Mouse (Mus musculus): ENCODE results near the gene Pak2. TPM values are rescaled to one million over a fixed set of nuclear protein-coding genes. Genes with fewer than 3 reads are reported as not detected.

The Pak2 gene
- polyA plus RNA-seq, 1 experiment: 81.0 TPM

DNA sequence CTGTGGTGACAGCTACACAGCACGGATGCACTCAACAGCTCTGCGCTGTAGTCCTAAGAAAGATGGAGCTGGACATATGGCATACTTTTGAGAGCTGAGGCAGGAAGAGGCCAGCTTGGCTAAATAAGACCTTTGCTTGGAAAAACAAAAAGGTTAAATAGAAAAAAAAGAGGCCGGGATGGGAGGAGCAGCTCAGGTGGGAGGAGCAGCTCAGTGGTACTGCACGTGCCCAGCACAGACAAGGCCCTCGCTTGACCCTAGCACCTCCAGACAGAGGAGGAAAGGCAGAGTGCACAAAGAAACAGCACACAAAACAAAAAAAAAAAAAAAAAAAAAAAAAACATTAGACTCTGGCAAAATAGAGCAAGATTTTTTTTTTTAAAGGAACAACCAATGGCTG lies 82.8 kb downstream of the Pak2 start:
- Histone ChIP-seq H3K4me3 (ENCODE audit: low read depth, low read length) (no peak overlapping the region), H3K27me3 (ENCODE audit: control insufficient read depth, insufficient read depth, low read length, poor library complexity, severe bottlenecking) (no peaks in the 10 kb centered on the region), H3K27ac (ENCODE audit: insufficient read depth, low read length) (no peak overlapping the region), H3K36me3 (ENCODE audit: control insufficient read depth, insufficient read depth, low read length, poor library complexity, severe bottlenecking) (no peaks in the 10 kb centered on the region; the same call in 1 of the 2 replicates), H3K4me1 (ENCODE audit: control insufficient read depth, insufficient read depth, low read length) (no peaks in the 10 kb centered on the region), H3K9ac (ENCODE audit: low read depth, poor library complexity, severe bottlenecking) (no peak overlapping the region), H3K9me3 (replicated peaks; ENCODE audit: control insufficient read depth, insufficient read depth, low read length, poor library complexity, severe bottlenecking) (no peaks in the 10 kb centered on the region)
- TF ChIP-seq EP300 (IDR thresholded peaks at IDR 0.05; ENCODE audit: insufficient read depth, low read depth, low read length): no peak
- no peak for TF ChIP-seq CTCF (IDR thresholded peaks at IDR 0.05; ENCODE audit: low read depth, low read length)
- TF ChIP-seq POLR2A (IDR thresholded peaks at IDR 0.05; ENCODE audit: insufficient read depth, low read length): no peak

GRCm38 (mm10) chr16:31993946-31994345 lies 85.2 kb downstream of the Pak2 start:
- Histone ChIP-seq H3K27ac (ENCODE audit: insufficient read depth, low read length) (no peak overlapping the region), H3K4me3 (ENCODE audit: low read depth, low read length) (no peak overlapping the region), H3K4me1 (ENCODE audit: control insufficient read depth, insufficient read depth, low read length) (no peaks in the 10 kb centered on the region), H3K9me3 (replicated peaks; ENCODE audit: control insufficient read depth, insufficient read depth, low read length, poor library complexity, severe bottlenecking) (no peaks in the 10 kb centered on the region), H3K9ac (ENCODE audit: low read depth, poor library complexity, severe bottlenecking) (no peak overlapping the region), H3K36me3 (ENCODE audit: control insufficient read depth, insufficient read depth, low read length, poor library complexity, severe bottlenecking) (peaks cover 10% of the 10 kb centered on the region), H3K27me3 (ENCODE audit: control insufficient read depth, insufficient read depth, low read length, poor library complexity, severe bottlenecking) (no peaks in the 10 kb centered on the region)
- TF ChIP-seq POLR2A (IDR thresholded peaks at IDR 0.05; ENCODE audit: insufficient read depth, low read length): no peak
- no peak for TF ChIP-seq CTCF (IDR thresholded peaks at IDR 0.05; ENCODE audit: low read depth, low read length)

DNA sequence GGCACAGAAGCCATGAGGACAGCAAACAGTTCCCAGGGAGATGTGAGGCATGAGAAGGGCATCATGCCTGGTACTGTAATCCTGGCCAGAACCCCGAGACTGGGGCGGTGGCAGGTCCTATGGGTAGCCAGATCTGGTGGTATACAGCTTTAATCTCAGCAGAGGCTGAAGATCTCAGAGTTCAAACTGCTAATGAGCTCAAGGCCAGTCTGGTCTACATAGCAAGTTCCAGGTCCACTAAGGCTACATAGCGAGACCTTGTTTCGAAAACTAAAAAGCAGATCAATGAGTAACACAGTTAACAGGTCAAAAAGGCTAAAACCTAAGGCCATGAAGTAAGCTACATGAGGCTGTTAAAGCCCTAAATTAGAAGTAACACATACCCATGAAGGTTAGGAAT lies 85.9 kb downstream of the Pak2 start:
- peaks cover 10% of the 10 kb centered on the region for H3K36me3 ChIP-seq (ENCODE audit: control insufficient read depth, insufficient read depth, low read length, poor library complexity, severe bottlenecking)
- H3K27me3 ChIP-seq (ENCODE audit: control insufficient read depth, insufficient read depth, low read length, poor library complexity, severe bottlenecking): no peaks in the 10 kb centered on the region
- no peak for TF ChIP-seq EP300 (IDR thresholded peaks at IDR 0.05; ENCODE audit: insufficient read depth, low read depth, low read length)
- no peak for TF ChIP-seq CTCF (IDR thresholded peaks at IDR 0.05; ENCODE audit: low read depth, low read length)
- no peak for TF ChIP-seq POLR2A (IDR thresholded peaks at IDR 0.05; ENCODE audit: insufficient read depth, low read length)
- no peak overlapping the region for H3K27ac ChIP-seq (ENCODE audit: insufficient read depth, low read length)
- no peak overlapping the region for H3K4me3 ChIP-seq (ENCODE audit: low read depth, low read length)
- H3K9ac ChIP-seq (ENCODE audit: low read depth, poor library complexity, severe bottlenecking): no peak overlapping the region
- H3K4me1 ChIP-seq (ENCODE audit: control insufficient read depth, insufficient read depth, low read length): no peaks in the 10 kb centered on the region
- H3K9me3 ChIP-seq (replicated peaks; ENCODE audit: control insufficient read depth, insufficient read depth, low read length, poor library complexity, severe bottlenecking): no peaks in the 10 kb centered on the region

DNA sequence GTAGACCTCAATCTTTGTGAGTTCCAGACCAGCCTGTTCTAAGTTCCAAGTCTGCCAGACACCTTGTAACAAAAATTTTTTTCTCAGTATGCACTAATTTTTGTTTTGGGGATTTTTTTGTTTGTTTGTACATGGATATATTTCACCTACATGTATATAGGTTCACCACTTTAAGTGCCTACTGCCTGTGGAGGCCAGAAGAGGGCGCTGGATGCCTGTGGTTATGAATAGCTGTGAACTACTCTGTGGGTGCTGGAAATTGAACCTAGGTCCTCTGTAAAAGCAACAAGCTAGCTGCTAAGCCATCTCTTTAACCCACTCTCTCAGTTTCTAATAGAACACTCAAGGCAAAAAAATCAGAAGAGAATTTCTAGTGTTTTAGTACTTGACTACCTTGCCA lies 87.1 kb downstream of the Pak2 start:
- Histone ChIP-seq H3K36me3 (ENCODE audit: control insufficient read depth, insufficient read depth, low read length, poor library complexity, severe bottlenecking) (peaks cover 10% of the 10 kb centered on the region), H3K27me3 (ENCODE audit: control insufficient read depth, insufficient read depth, low read length, poor library complexity, severe bottlenecking) (no peaks in the 10 kb centered on the region), H3K9me3 (replicated peaks; ENCODE audit: control insufficient read depth, insufficient read depth, low read length, poor library complexity, severe bottlenecking) (no peaks in the 10 kb centered on the region)

GRCm38 (mm10) chr16:31980946-31981345 lies 98.2 kb downstream of the Pak2 start:
- no peak overlapping the region for H3K9ac ChIP-seq (ENCODE audit: low read depth, poor library complexity, severe bottlenecking)
- TF ChIP-seq POLR2A (IDR thresholded peaks at IDR 0.05; ENCODE audit: insufficient read depth, low read length) (no peak), CTCF (IDR thresholded peaks at IDR 0.05; ENCODE audit: low read depth, low read length) (peak; percentile 41)
- peaks cover 7% of the 10 kb centered on the region for H3K36me3 ChIP-seq (ENCODE audit: control insufficient read depth, insufficient read depth, low read length, poor library complexity, severe bottlenecking)
- H3K27me3 ChIP-seq (ENCODE audit: control insufficient read depth, insufficient read depth, low read length, poor library complexity, severe bottlenecking): no peaks in the 10 kb centered on the region
- H3K27ac ChIP-seq (ENCODE audit: insufficient read depth, low read length): no peak overlapping the region
- H3K4me1 ChIP-seq (ENCODE audit: control insufficient read depth, insufficient read depth, low read length): no peaks in the 10 kb centered on the region
- H3K4me3 ChIP-seq (ENCODE audit: low read depth, low read length): no peak overlapping the region
- H3K9me3 ChIP-seq (replicated peaks; ENCODE audit: control insufficient read depth, insufficient read depth, low read length, poor library complexity, severe bottlenecking): no peaks in the 10 kb centered on the region

More for the DNA sequence above, 87.1 kb downstream of the Pak2 start:
- Histone ChIP-seq H3K4me3 (ENCODE audit: low read depth, low read length) (no peak overlapping the region), H3K9ac (ENCODE audit: low read depth, poor library complexity, severe bottlenecking) (no peak overlapping the region), H3K4me1 (ENCODE audit: control insufficient read depth, insufficient read depth, low read length) (no peaks in the 10 kb centered on the region), H3K27ac (ENCODE audit: insufficient read depth, low read length) (no peak overlapping the region)
- TF ChIP-seq POLR2A (IDR thresholded peaks at IDR 0.05; ENCODE audit: insufficient read depth, low read length) (no peak), EP300 (IDR thresholded peaks at IDR 0.05; ENCODE audit: insufficient read depth, low read depth, low read length) (no peak), CTCF (IDR thresholded peaks at IDR 0.05; ENCODE audit: low read depth, low read length) (peak; percentile 67)

DNA sequence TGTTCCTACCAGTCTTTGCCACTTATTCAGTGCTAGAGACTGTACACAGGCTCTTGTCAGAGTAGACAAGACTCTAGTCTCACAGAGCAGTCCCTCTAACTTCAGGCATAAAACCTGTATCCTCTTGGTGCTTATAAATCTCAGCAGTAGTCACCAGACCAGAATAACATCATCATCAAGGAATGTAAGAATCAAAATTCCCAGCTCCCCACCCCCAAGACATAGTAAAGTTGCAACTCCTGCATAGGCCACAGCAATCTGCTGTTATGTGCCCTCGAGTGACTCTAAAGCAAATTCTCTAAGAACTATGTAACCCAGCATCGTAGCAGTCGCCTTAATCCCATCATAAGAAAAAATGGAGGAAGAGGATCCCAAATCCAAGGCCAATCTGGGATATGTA lies 99.6 kb downstream of the Pak2 start:
- H3K27ac ChIP-seq (ENCODE audit: insufficient read depth, low read length): no peak overlapping the region
- no peaks in the 10 kb centered on the region for H3K9me3 ChIP-seq (replicated peaks; ENCODE audit: control insufficient read depth, insufficient read depth, low read length, poor library complexity, severe bottlenecking)
- H3K4me1 ChIP-seq (ENCODE audit: control insufficient read depth, insufficient read depth, low read length): no peaks in the 10 kb centered on the region
- peaks cover 7% of the 10 kb centered on the region for H3K36me3 ChIP-seq (ENCODE audit: control insufficient read depth, insufficient read depth, low read length, poor library complexity, severe bottlenecking)
- no peak overlapping the region for H3K4me3 ChIP-seq (ENCODE audit: low read depth, low read length)
- no peak overlapping the region for H3K9ac ChIP-seq (ENCODE audit: low read depth, poor library complexity, severe bottlenecking)
- TF ChIP-seq CTCF (IDR thresholded peaks at IDR 0.05; ENCODE audit: low read depth, low read length): no peak
- no peak for TF ChIP-seq EP300 (IDR thresholded peaks at IDR 0.05; ENCODE audit: insufficient read depth, low read depth, low read length)
- TF ChIP-seq POLR2A (IDR thresholded peaks at IDR 0.05; ENCODE audit: insufficient read depth, low read length): no peak
- H3K27me3 ChIP-seq (ENCODE audit: control insufficient read depth, insufficient read depth, low read length, poor library complexity, severe bottlenecking): no peaks in the 10 kb centered on the region
